Mouse (Mus musculus) urinary bladder, postnatal 4 days (tissue): Measurements from ENCODE around the gene Agrp.
A peak's percentile ranks its signal among the peaks of the same experiment; 100 is the strongest.
"Not testable (repeated sequence)": the region's sequence is repeated elsewhere in the genome, so short reads cannot be mapped to it uniquely, and the experiment has no call there.

ENCODE experiments used
- DNase-seq, 2 experiments: peaks; one replicate each; pipeline ENCODE4 v3.0.0; 2021 to 2022; ENCODE audit warnings: low spot score in 2 of 2

Agrp gene

DNA sequence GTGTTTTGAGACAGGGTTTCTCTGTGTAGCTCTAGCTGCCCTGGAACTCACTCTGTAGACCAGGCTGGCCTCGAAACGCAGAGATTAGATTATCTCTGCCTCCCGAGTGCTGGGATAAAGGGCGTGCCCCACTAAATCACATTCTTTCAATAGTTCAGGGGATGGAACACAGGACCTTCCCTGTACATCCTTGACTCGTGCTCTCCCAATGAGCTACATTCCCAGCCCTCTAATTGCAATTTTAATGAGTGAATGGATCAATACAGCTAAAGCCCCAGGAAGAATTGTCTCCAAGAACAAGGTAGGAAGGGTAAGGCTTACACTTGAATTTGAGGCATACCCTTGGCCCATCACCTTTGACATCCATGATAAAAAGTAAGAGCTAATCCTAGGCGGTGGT is 38.4 kb downstream of the Agrp start:
- DNase-seq: no peak

DNA sequence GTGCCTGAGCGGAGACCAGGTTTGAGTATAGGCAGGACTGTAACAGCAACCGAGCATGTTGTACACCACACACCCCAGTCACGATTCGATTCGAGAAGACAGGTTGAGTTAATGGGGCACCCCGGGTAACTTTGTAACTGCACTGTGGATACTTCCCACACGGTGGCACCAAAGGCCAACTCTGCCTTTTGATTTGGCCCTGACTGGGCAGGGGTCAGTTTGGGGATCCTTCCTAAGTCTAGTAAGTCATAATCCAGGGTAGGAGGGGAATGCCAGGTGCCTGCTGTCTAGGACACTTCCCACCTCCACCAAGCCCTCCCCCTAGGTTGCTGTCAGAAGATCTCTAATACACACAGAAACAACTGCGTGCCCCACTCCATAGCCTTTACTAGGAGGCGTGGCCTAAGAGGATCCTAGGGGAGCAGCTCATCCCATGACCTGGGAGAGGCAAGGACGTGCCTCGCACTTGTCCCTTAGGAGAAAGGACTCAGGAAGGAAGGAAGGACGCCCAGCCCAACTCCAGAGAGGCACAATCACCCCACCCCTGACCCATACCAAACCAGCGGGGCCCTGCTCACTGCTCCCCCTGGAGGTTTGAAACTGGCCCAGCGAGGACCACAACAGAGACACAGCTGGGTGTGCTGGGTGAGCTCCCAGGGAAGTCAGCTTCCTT is 40.7 kb downstream of the Agrp start:
- DNase-seq: peak; percentile 58 to 73

DNA sequence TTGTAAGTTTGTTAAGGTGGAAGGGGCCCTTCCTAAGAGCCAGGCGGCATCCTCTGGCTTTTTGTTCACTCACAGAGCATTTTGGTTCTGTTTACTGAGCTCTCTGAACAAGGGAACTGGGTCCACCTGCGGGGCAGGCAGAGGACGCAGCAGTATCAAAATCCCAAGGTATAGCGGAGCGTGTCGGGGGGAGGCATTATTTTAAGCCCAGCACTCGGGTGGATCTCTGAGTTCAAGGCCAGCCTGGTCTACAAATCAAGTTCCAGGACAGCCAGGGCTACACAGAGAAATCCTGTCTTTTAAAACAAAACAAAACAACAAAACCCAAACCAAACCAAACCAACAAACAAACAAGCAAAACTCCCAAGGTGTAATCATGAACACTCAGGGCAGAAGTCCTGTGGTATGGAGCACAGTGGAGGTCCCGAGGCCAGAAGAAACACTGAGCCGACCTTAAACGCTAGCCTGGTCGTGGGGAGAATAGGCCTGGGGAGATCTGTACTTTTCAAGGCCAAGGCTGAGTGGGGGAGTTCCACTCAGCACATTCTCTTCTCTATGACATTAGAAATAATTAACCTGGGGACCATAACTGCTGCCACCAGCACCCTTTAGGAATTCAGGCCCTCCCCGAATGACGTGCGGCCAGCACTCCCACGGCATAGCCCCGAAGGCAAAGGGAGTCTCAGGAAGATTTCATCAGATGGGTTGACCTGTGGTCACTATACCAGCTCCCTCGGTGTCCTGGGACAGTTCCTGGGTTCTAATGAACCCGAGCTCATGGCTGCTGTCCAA is 42.5 kb downstream of the Agrp start:
- no peak for DNase-seq

DNA sequence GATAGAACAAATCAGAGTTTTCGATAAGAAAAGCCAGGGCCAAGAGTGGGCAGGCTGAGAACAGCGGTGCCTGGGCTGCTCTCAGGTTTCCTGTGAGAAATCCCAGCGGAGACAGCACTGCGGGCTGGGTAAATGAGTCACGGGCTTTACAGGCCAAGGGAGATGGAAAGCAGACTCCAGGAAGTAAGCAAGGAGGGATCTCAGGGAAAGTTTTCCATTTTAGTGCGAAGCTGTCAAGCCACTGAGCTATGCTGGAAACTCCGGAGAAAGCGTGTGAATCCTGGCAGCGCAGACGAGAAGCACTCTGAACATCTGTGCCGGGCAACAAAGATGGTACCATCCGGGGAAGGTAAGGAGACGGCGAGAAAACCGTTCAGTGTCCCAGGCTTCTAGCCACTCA is 43.3 kb downstream of the Agrp start:
- peak in 1 of 2 experiments; percentile 38 for DNase-seq

DNA sequence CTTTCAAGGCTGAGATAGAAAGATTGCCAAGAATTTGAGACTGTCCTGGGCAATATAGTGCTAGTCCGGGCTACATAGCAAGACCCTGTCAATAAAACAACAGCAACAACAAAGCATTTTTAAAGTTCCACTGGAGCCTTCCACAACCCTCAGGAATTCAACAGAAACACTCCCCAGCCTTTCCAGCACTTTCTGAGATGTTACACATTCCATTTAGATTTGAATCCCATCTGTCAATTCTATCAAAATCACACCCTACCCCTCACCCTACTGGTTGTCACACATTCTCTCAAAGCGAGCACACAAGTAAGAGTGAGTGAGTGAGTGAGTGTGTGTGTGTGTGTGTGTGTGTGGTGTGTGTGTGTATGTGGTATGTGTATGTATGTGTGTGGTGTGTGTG is 44.8 kb downstream of the Agrp start:
- no peak for DNase-seq

DNA sequence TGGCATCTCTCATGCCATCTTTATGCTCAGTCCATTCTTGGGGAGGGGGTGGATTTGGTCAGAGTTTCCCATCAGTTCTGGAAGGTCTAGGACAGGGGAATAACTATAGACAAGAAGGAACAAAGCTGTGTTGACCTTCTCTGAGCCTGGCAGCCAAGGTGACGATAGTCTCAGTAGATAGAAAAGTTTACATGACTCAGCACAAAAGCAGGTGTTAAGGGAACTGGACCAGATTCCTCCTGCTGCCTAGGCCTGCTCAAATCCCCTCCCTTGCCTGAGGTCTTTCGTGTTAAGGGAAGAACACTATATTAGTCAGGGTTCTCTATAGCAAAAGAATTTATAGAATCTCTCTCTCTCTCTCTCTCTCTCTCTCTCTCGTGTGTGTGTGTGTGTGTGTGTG is 57.5 kb downstream of the Agrp start:
- DNase-seq: no peak

DNA sequence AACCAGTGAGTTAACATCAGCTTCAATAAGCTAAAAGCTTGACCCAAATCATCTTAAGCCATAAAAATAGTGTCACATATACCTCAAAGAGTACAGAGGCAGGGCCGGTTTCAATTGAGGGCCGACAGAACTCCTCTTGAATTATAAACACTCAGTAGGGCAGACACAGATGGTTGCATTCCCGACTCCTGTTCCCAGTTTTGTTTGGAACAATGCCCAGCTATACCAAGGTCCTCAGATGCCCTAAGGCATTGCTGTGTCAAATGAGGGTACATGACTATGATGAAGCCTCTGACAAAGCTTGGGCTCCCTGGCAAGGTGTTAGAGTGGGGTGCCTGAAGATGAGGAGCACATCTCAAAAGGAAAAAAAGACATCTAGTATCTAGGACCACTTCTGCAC is 61.7 kb downstream of the Agrp start:
- no peak for DNase-seq

DNA sequence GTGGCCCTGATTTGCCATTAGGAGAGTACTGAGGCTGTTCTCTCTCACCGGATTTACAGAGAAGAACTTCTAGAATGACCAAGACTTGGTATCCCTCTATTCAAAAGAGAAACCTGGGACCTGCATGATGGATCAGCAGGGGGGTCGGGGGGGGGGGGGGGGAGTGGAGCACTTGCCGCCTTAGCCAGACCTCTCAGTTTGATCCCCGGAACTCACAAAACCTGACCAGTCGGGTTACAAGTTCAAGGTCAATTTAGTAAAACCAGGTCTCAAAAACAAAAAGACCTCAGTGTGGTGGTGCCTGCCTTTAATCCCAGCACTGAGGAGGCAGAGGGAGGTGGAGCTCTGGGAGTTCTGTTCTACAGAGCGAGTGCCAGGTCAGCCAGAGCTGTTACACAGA is 62.5 kb downstream of the Agrp start:
- no peak for DNase-seq

DNA sequence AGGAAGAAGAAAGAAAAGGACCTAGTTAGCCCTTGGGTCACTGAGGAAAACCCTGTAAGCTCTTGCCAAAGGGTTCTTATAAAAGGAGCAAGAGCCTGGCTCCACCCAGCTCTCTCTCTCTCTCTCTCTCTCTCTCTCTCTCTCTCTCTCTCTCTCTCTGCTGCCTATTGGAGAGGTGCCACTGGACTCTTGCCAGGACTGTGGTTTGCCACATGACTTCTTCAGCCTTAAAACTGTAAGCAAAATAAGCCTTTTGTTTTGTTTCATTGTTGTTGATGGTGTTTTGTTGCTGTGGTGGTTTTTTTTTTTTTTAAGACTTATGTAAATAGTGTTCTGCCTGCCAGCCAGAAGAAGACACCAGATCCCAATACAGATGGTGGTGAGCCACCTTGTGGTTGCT is 63.8 kb downstream of the Agrp start:
- peak in 1 of 2 experiments; percentile 71 for DNase-seq

DNA sequence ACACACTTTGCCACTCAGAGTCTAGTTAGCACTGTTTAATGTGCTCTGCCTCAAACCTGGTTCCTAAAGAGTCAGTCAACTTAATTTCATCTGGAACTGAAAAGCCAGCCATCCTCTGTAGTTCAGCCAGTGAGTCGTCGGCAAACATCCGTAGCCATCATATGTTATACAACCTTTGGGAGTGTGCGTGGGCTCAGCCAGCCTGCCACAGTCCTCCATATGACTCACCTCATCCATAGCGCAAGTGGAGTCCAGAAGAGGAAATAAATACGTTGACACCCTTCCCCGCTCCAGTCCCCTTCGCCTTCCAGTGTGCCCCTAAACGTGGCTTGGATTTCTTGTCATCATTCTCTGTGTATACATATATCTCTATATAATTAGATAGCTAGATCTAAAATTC is 65.4 kb downstream of the Agrp start:
- no peak for DNase-seq

DNA sequence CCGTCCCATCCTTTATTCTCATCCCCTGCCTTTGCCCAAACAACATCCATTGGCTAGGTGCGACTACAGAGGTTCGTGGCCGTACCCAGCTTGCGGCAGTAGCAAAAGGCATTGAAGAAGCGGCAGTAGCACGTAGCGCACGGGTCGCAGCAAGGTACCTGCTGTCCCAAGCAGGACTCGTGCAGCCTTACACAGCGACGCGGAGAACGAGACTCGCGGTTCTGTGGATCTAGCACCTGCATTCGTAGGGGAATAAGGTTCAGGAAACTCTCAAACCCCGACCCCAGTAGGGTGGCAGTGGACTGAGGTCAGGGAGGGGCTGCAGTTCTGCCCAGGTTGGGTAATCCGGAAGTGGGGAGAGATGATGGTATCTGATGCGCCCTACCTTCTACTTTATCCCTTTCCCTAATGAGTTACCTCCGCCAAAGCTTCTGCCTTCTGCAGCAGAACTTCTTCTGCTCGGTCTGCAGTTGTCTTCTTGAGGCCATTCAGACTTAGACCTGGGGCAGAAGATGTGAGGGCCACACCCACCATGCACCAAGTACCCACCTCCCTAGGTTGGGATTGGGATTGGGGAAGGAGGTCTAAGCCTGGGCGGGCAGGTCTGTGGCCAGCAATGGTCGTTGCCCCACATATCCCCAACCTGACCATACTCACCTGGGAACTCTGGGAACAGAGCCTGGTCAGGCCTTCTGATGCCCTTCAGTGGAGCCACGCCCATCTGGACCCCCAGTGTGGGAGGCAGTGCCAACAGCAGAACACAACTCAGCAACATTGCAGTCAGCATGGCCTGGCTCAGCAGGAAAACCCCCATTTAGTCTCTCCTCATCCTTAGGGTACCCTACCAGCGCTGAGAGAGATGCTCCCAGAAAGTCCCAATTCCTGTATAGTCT is 70.2 kb downstream of the Agrp start:
- DNase-seq: peak in 1 of 2 experiments; percentile 18

DNA sequence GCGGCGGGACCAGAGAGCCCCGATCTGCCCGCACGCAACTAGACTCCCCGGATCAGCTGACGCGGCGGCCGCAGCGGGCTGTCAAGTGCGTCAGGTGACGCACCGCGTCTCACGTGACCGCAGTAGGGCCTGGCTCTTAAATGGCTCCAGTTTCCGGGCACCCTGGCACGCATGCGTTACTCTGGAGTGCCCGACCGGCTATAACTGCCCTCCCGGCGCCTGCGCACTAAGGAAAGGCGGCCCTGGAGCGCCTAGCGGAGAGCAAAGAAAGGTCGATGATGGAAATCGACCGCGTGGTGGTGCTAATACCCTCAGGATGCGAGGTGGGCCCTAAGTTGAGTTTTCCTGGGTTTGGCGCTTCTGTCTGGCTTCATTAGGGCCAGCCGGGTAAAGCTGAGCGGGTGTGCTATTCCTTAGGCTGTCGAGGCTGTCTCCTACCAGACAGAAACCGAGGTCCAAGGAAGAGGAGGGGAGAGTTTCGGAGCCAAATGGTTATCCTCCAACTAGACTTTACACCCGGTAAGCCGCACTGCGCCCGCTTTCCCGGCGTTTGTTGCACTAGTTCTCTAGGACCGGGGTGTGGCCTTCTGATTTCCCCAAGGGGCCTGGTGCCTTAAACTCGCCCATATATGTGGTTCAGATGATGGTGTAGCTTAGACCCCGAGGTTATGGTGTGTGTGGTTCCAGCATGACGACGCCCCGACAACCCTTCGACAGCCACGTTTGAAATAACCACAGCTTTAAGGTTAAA is 71.1 kb downstream of the Agrp start, which contains the start of gene Atp6v0d1:
TSS of gene Atp6v0d1 (minus strand) at position 96 of the 751 bp plus-strand sequence.
- DNase-seq: peak; percentile 99

DNA sequence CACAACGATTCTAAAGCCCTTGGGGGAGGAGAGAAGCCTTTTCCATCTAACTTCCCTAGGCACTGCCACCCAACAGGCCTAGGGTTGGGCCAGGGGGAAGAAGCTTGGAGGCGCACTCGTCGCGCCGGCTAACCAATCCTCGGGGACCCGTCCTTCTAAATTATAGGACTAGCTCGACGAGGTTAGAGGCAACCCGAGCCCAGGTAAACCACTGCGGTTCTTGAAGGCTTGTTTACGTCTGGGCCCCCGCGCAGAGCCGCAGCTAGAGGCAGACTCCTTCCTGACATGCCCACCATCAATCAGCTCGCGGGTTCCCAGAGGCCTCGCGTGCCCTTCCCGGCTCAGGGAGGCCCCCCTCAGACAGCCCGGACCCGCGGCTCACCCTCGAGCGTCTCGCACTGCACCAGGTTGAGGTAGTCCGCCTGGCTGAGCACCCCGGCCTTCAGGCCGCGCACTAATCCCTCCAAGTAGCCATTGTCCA is 71.8 kb downstream of the Agrp start:
- no peak for DNase-seq

DNA sequence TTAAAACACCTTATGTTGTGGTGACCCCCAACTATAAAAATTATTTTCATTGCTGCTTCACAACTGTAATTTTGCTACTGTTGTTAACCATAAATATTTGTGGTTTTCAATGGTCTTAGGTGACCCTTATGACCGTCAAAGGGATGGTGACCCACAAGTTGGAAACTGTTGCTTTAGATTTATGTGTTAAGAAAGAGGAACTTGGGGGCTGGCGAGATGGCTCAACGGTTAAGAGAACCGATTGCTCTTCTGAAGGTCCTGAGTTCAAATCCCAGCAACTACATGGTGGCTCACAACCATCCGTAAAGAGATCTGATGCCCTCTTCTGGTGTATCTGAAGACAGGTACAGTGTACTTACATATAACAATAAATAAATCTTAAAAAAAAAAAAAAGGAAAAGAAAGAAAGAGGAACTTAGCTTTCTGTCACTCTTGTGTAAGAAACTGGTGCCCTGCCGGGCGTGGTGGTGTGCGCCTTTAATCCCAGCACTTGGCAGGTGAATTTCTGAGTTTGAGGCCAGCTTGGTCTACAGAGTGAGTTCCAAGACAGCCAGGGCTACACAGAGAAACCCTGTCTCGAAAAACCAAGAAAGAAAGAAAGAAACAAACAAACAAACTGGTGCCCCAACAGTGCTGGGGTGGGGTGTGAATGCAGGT is 72.5 kb downstream of the Agrp start:
- DNase-seq: not testable (repeated sequence)

DNA sequence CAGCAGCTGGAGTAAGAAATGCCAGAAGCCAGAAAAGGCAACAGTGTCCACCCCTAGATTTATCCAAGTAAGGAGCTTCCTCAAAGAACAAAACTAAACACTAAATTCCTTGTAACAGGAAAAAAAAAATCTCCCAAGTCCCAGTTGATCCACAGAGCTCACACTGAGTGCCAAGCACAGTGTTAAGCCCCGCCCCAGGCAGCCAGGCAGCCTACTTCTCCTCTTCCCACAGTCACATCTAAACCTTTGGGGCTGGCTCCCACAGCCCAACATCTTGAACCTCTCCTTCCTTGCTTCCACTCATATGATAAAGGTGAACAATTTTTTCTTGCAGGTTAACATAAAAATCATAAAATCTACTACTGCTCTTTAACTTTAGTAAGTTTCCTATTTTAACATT is 73.3 kb downstream of the Agrp start:
- no peak for DNase-seq

DNA sequence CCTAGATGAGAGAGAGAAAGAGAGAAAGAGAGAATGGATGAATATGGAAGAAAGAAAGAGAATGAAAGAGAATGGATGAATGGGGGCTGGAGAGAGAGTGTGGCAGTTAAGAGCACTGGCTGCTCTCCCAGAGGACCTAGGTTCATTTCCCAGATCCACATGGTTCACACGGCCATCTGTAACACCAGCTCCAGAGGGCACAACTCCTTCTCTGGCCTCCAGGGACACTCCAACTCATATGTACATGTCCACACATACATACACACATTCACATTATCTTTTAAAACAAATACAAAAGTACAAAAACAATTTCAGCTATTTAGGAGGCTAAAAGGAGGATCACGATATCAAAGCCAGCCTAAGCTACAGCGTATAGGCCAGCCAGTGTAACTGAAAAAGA is 74.3 kb downstream of the Agrp start:
- DNase-seq: no peak

DNA sequence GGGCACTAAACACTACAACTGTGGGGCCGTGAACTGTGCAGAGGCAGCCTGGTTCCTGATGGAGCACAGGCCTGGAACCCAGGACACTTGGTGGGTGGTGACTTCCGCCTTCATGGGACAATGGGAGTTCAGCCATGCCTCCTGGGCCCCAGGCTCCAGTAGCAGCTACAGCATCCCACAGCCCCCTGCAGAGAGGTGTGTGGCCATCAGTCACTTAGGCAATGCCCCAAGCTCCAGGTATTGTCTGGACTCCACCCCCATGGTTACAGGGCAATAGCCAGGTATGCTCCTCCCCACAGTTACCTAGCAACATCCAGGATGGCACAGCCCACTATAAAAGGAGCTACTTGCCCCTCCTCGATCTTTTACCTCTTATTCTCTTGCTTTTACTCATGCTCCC is 82.0 kb downstream of the Agrp start:
- no peak for DNase-seq

DNA sequence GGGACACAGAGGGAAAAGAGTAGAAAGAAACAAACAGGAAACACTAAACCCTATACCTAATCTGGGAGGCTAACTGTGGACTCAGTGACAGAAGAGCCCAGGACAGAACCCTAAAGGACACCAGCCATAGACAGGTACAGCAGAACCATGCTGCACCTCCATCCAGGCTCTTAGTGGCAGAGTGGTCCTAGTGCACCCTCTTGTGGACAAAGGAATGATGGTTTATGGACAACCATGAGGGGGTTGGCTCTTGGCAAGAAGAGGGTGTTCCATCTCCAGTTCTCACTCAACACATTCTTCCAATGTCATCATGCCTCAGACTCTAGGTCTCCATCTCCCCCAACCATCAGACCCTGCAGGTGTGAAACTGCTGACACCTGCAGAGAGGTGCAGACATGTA is 83.1 kb downstream of the Agrp start:
- peak in 1 of 2 experiments; percentile 32 for DNase-seq

DNA sequence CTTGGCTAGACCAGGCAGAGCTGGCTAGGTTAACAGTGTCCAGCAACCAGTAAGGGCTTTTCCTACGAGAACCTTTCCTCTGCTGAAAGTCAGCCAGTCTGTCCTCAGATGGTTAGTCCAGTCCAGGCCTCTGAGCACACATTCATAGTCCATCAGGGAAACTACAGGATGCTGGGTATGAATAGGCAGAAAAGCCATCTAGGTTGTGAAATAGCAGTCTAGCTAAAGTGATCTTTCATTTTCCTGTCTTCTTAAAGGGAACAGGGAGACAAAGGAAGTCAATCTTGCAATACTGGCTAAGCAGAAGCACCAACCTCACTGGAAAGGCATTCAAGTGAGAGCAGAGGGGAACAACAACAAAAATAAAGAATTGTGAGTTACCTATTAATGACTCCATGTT is 84.4 kb downstream of the Agrp start:
- no peak for DNase-seq

DNA sequence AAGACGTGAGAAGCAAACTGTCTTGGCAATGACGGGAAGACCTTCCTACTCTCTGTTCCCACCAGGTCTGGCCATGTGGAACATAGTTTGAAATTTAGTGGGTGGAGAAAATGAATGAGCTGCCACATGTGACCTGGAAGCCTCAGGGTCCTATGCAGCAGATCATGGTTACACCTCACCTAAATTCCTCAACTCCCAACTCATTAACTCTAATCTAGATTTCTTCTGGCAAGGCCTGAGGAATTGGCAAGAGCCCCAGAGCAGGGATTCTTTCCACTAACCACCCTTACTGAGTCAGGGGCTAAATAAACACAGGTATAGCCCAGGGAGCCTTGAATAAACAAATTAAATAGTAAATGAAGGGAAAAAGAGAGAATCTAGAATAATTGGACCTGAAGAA is 85.2 kb downstream of the Agrp start:
- no peak for DNase-seq

DNA sequence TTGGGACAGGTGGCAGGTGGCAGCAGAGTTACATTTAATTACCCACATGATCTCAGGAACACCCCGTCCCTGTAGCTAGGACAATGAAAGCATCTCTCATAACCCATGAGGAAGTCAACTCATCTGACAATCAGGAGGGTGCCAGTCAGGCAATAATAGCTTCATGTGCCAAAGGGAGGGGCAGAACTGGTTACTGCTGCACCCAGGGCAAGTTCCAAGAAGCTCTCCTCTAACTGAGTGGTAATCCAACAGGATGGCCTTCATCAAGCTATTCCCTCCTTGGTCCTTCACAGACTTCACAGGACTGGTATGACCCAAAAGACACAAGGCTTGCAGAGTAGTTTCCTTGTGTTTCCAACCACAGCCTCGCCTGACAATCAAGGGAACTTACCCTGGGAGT is 87.1 kb downstream of the Agrp start:
- DNase-seq: no peak
